Mouse (Mus musculus) forebrain, embryonic 10.5 days (tissue): ENCODE measurements at regions not wholly inside any gene's neighbourhood (a gene's known extent, or its start where the extent isn't known, plus 50 kb on each side); places are given as distances from the start of the nearest gene placed in this dataset.
"Not testable (repeated sequence)": the region's sequence is repeated elsewhere in the genome, so short reads cannot be mapped to it uniquely, and the experiment has no call there.

Source experiments
- DNase-seq: peaks from one replicate; pipeline ENCODE4 v3.0.0-alpha.2; 2017; ENCODE audit warnings: low spot score; ENCODE audit errors: extremely low spot score
- H3K27ac ChIP-seq: fragments of 300-500 bp; sonication (generic); 2 replicates; pipeline ENCODE4 v1.5.1; 2016; ENCODE audit warnings: mild to moderate bottlenecking
- H3K27me3 ChIP-seq: fragments of 300-500 bp; sonication (generic); 2 replicates; pipeline ENCODE4 v1.6.1; 2016; ENCODE audit warnings: mild to moderate bottlenecking; ENCODE audit not compliant: poor library complexity, severe bottlenecking
- H3K36me3 ChIP-seq: fragments of 300-500 bp; sonication (generic); replicated peaks from 2 replicates; pipeline ENCODE4 v1.6.1; 2016; ENCODE audit warnings: mild to moderate bottlenecking, moderate library complexity
- H3K4me1 ChIP-seq: fragments of 300-500 bp; sonication (generic); 2 replicates; pipeline ENCODE4 v1.6.1; 2016
- H3K4me3 ChIP-seq: fragments of 300-500 bp; sonication (generic); 2 replicates; pipeline ENCODE4 v1.5.1; 2016; ENCODE audit warnings: mild to moderate bottlenecking, moderate library complexity
- H3K9me3 ChIP-seq: fragments of 300-500 bp; sonication (generic); 2 replicates; pipeline ENCODE4 v1.6.1; 2016; ENCODE audit warnings: mild to moderate bottlenecking, moderate library complexity
- WGBS: fragments of 180-500 bp; shearing (Covaris S2); methylation state at CpG from one replicate; pipeline ENCODE4 v1.1.7; 2016; 5-methylcytosine and 5-hydroxymethylcytosine counted together

DNA sequence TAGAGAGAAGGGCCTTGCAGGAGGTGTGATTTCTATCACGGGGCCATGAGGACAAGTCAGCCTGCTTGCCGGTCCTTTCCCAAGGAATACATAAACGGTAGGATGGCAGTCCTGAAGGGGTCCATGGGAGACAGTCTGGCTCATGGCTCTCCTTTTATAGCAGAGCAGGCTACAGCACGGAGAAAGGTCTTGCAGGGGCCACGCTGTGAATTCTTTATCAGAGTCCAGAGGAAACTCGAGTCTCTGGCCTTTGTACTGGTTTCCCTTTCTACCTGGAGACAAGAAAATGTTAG is 1984.0 kb downstream of the 4930444P10Rik start:
- peaks cover 9% of the 10 kb centered on the region; the same call in 1 of the 2 replicates for H3K9me3 ChIP-seq
- no peaks in the 10 kb centered on the region for H3K27me3 ChIP-seq
- H3K27ac ChIP-seq, result 0 out of 2 replicates have a peak overlapping the region, but pooled peaks have one; percentile 30
- H3K4me1 ChIP-seq, result peaks cover 6% of the 10 kb centered on the region; the same call in 1 of the 2 replicates
- H3K4me3 ChIP-seq, result no peak overlapping the region
- no peaks in the 10 kb centered on the region for H3K36me3 ChIP-seq
- 63% methylated on average over 6 of the region's 6 CpGs for WGBS
- no peak for DNase-seq

DNA sequence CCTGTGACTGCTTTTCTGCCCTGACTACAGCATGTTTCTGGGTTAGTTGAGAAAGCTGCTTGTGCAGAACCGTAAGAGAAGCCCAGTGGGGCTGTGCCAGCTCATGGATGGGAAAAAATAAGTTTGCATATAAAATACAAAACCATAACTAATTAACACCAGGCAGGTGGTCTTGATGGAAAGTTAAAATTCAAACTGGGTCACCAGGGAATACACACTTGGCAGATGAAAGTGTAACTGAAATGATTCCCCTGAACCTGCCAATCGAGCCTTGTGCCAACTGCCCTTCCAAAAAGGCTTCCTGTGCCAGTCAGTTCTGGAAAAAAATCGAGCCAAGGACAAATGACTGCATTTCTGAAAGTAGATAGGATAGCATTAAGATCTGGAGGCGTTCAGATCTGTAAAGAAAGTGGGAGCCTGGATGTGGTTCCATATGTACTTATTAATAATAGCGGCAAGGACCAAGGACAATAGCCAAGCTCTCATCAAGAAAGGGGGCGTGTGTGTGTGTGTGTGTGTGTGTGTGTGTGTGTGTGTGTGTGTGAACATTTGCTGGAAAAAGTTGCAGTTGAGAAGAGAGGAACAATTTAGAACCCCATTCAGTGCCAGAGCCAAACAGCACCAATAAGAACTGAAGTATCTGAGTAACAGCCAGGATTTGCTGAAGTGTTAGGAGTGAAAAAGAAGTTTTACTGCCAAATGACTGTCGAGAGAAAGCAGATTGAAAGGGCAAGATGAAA is 1984.5 kb downstream of the 4930444P10Rik start:
- no peaks in the 10 kb centered on the region for H3K36me3 ChIP-seq
- H3K4me3 ChIP-seq, result no peak overlapping the region
- H3K4me1 ChIP-seq, result peaks cover 6% of the 10 kb centered on the region; the same call in 1 of the 2 replicates
- WGBS, result 86% methylated on average over 7 of the region's 7 CpGs
- no peaks in the 10 kb centered on the region for H3K27me3 ChIP-seq
- peaks cover 9% of the 10 kb centered on the region; the same call in 1 of the 2 replicates for H3K9me3 ChIP-seq
- no peak for DNase-seq
- no peak overlapping the region for H3K27ac ChIP-seq

DNA sequence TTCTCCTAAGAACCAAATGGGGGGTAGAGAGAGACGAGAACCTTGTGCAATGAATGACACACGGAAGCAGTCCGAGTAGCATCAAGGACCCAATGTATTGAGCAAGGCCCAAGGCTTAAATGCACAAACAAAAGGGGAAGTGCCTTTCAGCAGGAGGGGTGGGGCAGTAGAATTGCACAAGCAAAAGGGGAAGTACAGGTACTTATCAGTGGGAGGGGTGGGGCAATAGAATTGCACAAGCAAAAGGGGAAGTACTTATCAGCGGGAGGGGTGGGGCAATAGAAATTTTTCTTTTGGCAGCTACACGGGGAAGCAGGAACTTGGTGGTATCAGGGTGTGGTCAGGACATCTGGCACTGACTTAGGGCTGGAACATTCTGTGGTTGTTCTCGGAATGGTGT is 1987.6 kb downstream of the 4930444P10Rik start:
- not testable (repeated sequence) for H3K36me3 ChIP-seq, H3K27ac ChIP-seq, H3K4me1 ChIP-seq, DNase-seq, H3K4me3 ChIP-seq, H3K27me3 ChIP-seq
- peaks cover 18% of the 10 kb centered on the region; the same call in 1 of the 2 replicates for H3K9me3 ChIP-seq
- WGBS, result 92% methylated on average over 6 of the region's 6 CpGs

DNA sequence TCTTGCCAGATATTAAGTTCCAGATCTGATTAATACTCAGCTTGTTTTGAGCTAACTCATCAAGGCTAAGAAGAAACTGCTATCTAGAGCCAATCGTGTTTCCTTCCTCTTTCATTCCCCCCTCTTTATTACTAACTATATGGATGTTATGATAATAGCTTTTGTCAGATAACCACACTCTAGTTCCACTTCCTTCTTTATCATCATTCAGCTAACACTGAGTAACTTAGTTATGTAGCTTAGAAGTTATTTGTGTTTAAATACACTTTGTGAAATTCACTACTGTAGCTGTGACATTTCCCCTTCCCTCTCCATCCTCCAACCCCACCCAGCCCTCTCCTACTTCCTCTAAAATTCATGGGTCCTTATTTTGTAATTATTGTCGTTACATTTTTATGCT is 1988.6 kb downstream of the 4930444P10Rik start:
- Histone ChIP-seq H3K4me3 (no peak overlapping the region), H3K27me3 (no peaks in the 10 kb centered on the region), H3K36me3 (no peaks in the 10 kb centered on the region), H3K4me1 (peaks cover 10% of the 10 kb centered on the region; the same call in 1 of the 2 replicates), H3K27ac (no peak overlapping the region), H3K9me3 (peaks cover 18% of the 10 kb centered on the region; the same call in 1 of the 2 replicates)
- no peak for DNase-seq
- WGBS, result 93% methylated on average over 2 of the region's 2 CpGs

DNA sequence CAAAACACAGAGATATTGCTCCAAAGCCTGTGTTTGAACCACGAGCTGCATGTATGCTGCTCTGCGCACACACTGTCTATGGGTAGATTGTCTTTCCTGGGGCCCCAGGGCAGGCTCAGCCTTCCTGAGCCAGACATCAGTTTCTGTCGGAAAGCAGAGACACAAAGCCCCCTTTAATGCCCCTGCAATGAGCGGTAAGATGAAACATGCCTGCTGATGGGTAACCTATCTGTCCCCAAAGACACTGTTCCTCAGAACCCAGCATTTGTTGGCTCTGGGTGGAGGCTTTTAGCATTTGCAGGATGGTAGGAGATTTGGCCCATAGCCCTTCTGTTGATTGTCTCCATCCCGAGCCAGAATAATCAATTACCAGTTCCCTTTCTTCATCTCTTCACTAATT is 1994.1 kb downstream of the 4930444P10Rik start:
- 39% methylated on average over 5 of the region's 5 CpGs for WGBS
- no peak for DNase-seq
- peak overlapping the region; percentile 77 for H3K27ac ChIP-seq

DNA sequence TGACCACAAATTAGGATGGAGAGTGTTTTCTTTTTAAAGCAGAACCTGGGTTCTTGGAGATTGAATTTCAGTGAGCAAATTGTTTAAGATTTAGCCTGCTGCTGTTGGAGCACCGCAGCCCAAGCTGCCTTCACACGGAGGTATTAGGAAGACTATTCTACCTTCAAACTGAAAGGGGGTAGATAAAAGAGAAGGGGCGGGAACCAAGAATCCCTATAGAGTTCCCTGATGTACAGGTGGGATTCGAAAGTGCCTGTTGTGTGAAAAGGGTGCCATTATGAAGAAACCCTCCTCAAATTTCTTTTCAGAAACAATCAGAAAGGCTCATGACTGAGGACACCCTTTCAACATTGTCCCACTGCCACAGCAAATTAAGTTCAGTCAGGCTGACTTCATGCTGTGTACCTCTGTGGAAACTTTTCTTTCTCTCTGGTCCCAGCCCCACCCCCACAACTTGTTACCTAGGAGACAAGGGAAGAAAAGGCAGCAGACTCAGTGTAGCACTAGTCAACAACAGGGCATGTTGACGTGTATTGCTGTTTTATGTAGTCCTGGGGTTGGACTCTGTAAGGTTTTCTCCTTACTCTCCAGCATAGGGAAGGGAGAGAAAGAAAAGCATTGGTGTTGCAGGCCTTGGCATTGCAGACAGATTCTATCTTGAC is 1995.4 kb downstream of the 4930444P10Rik start:
- peaks cover under 1% of the 10 kb centered on the region; the same call in 1 of the 2 replicates for H3K9me3 ChIP-seq
- peak; percentile 60 for DNase-seq
- H3K36me3 ChIP-seq, result no peaks in the 10 kb centered on the region
- peak overlapping the region; percentile 77 for H3K27ac ChIP-seq
- peaks cover 34% of the 10 kb centered on the region for H3K4me1 ChIP-seq
- H3K4me3 ChIP-seq, result no peak overlapping the region
- no peaks in the 10 kb centered on the region for H3K27me3 ChIP-seq
- 5% methylated on average over 5 of the region's 5 CpGs for WGBS

More for the DNA sequence above, 1994.1 kb downstream of the 4930444P10Rik start:
- Histone ChIP-seq H3K4me1 (peaks cover 34% of the 10 kb centered on the region), H3K4me3 (no peak overlapping the region), H3K27me3 (no peaks in the 10 kb centered on the region), H3K36me3 (no peaks in the 10 kb centered on the region), H3K9me3 (peaks cover 9% of the 10 kb centered on the region; the same call in 1 of the 2 replicates)

DNA sequence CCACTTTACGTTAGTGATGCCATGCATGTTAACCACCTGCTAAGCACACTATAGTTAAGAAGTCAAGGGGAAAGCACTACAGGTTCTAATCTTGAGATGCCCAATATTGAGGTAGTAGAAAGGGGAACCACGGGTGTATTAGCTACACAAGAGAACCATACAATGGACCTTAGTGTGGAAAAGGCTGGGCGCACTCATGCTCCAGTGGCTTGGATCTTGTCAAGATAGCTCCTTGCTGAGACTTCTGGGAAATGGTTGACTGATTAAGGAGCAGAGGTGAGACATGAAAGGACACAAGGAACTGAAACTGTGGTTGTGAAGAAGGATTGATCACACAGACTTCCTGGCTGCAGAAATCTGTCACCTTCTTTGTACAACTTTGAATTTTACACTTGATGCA is 2028.3 kb downstream of the 4930444P10Rik start:
- no peaks in the 10 kb centered on the region for H3K4me1 ChIP-seq
- H3K4me3 ChIP-seq, result no peak overlapping the region
- no peaks in the 10 kb centered on the region for H3K27me3 ChIP-seq
- 92% methylated on average over 3 of the region's 3 CpGs for WGBS
- DNase-seq, result no peak
- no peaks in the 10 kb centered on the region for H3K9me3 ChIP-seq
- H3K27ac ChIP-seq, result no peak overlapping the region
- no peaks in the 10 kb centered on the region for H3K36me3 ChIP-seq

DNA sequence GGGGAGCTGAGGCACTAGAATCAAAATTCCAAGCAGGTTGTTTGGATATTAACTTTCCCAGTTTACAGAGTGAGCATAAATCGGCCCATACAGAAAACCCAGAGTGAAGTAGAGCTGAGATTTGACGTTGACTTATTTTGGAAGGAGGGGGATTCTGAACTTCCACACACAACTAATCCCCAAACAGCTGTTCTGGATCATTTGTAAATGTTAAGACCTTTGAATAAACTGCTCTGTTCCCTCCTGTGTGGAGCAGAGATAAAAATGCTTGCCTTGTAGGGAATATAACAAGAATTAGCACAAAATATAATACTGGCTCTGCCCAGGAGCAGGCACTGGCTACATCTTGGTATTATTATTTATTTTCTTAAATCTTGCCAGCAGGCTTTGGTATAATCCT is 2057.0 kb downstream of the 4930444P10Rik start:
- Histone ChIP-seq H3K4me3 (no peak overlapping the region), H3K27me3 (no peaks in the 10 kb centered on the region), H3K4me1 (no peaks in the 10 kb centered on the region), H3K36me3 (no peaks in the 10 kb centered on the region), H3K9me3 (peaks cover 4% of the 10 kb centered on the region; the same call in 1 of the 2 replicates), H3K27ac (no peak overlapping the region)
- 70% methylated on average over 2 of the region's 2 CpGs for WGBS
- DNase-seq, result no peak

DNA sequence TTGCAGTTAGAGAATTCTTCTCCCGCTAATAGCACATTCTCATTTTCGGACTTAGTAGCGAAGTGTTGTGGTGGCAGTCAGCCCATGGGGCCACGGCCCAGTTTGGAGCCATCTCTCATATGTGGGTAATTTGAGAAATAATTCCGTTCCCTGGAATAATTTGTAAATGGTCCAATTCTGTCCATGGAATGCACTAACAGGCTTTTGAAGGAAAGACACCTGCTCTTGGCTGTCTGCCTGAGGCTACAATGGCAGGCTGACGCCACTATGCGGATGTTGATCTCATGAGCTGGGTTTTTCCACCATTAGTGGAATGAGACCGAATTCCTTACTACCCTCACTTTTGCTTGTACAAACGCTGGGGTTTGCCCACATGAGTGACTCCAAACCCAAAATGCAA is 2081.6 kb downstream of the 4930444P10Rik start:
- DNase-seq, result no peak
- WGBS, result 95% methylated on average over 9 of the region's 9 CpGs
- Histone ChIP-seq H3K27me3 (no peaks in the 10 kb centered on the region), H3K9me3 (no peaks in the 10 kb centered on the region), H3K27ac (no peak overlapping the region), H3K4me3 (no peak overlapping the region), H3K36me3 (no peaks in the 10 kb centered on the region), H3K4me1 (peaks cover 6% of the 10 kb centered on the region)

DNA sequence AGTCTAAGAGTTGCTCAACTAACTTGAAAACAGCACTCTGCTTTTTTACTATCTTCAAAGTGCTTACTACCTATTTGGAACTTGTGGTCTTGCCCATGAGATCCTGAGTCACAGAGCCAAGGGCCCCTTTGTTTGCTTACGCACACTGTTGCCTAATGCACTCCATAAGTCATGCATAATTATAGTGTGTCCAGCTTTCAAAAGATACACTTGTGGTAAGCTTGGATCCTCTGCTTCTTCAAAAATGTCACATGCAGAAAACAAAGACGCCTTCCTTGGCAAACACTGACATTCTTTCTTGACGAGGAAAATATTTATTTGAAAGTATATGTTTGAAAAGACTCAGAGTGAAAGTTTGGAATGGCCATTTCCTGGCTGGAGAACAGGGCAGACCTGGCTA is 2082.3 kb downstream of the 4930444P10Rik start:
- H3K36me3 ChIP-seq, result no peaks in the 10 kb centered on the region
- H3K27me3 ChIP-seq, result no peaks in the 10 kb centered on the region
- no peak for DNase-seq
- 91% methylated on average over 3 of the region's 3 CpGs for WGBS
- no peak overlapping the region for H3K27ac ChIP-seq
- no peak overlapping the region for H3K4me3 ChIP-seq
- H3K4me1 ChIP-seq, result peaks cover 6% of the 10 kb centered on the region
- H3K9me3 ChIP-seq, result no peaks in the 10 kb centered on the region

DNA sequence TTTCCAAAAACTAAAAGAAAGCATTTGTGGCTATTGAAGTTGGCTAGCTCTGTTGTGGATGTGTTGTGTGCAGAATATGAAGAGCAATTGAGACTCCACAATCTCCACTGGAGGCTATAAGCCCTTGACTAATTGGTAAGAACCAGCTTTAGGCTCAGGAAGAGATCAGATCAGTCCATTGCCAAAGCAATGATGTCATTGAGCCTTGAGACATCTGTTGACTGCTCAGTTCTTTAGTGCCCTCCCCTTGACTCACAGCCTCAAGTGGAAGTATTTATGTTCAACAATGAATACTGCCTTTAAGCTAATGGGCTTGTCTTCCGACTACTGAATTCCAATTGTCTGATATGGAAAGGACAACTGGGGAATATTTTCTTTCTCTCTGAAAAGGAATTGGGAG is 2090.6 kb downstream of the 4930444P10Rik start:
- 72% methylated on average over 1 of the region's 1 CpGs for WGBS
- no peak for DNase-seq
- H3K4me1 ChIP-seq, result peaks cover 3% of the 10 kb centered on the region
- no peaks in the 10 kb centered on the region for H3K27me3 ChIP-seq
- H3K4me3 ChIP-seq, result no peak overlapping the region
- no peak overlapping the region for H3K27ac ChIP-seq
- H3K36me3 ChIP-seq, result no peaks in the 10 kb centered on the region
- no peaks in the 10 kb centered on the region for H3K9me3 ChIP-seq

DNA sequence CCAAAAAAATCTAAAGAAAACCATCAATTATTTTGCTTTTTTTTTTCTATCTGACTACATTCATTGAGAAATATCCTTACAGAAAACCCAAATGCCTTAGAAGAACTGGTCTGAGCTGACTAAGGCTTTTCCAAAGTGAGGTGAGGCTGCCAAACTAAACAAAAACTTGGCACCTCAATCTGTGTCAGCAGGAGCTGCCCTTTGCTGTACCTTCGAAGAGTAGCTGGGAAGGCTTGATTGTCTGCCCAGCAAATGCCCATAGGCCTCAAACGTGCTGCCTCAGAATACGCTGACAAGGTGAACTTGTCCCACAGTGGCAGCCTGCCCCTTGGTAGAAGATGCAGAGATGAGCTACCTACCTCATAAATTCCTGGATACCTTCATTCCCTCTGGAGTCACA is 2091.7 kb downstream of the 4930444P10Rik start:
- Histone ChIP-seq H3K4me3 (no peak overlapping the region), H3K27me3 (no peaks in the 10 kb centered on the region), H3K4me1 (peaks cover 3% of the 10 kb centered on the region), H3K9me3 (no peaks in the 10 kb centered on the region), H3K27ac (no peak overlapping the region), H3K36me3 (no peaks in the 10 kb centered on the region)
- 76% methylated on average over 3 of the region's 3 CpGs for WGBS
- no peak for DNase-seq

DNA sequence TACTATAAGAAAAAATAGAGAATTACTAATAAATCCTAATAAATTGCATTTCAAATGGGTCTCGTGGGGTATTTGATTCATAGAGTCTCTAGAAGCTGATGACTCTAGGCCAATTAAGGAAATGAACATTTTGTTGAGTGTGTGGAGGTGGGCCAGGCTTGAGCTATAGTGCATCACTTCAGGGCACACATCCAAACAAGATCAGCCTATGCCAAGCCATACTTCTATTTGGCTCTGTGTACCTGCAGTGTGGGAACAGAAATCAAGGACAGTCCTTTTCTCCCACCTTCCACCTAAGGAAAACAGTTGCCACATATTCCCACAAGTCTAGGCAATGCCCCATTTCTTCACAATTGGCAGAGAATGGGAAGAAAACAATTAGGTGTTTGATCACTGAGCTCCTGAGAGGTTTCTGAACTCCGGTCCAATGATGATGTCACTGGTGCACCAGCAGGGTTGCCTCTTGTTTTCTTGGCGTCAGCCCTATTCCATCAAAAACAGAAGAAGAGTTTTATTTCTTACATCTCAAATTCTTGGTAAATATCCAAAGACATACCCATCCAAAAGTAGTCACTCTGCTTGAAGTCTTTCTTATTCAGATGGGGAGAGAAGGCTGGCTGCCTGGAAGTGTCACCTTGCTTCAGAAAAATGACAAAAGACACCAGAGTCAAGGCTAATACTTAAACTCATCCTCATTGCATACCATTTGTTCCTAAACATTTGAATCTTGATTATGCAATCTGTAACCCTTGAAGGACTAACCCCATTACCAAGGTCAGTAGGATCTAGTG is 2092.3 kb downstream of the 4930444P10Rik start:
- no peaks in the 10 kb centered on the region for H3K9me3 ChIP-seq
- no peaks in the 10 kb centered on the region for H3K36me3 ChIP-seq
- H3K27me3 ChIP-seq, result no peaks in the 10 kb centered on the region
- WGBS, result 86% methylated on average over 3 of the region's 3 CpGs
- peaks cover 3% of the 10 kb centered on the region for H3K4me1 ChIP-seq
- no peak overlapping the region for H3K27ac ChIP-seq
- DNase-seq, result no peak
- H3K4me3 ChIP-seq, result no peak overlapping the region
